Mouse (Mus musculus): ENCODE results near the gene Inava. TPM values are rescaled to one million over a fixed set of nuclear protein-coding genes. Genes with fewer than 3 reads are reported as not detected.

The Inava gene
- polyA plus RNA-seq, 2 experiments: 16.0 to 17.3 TPM

DNA sequence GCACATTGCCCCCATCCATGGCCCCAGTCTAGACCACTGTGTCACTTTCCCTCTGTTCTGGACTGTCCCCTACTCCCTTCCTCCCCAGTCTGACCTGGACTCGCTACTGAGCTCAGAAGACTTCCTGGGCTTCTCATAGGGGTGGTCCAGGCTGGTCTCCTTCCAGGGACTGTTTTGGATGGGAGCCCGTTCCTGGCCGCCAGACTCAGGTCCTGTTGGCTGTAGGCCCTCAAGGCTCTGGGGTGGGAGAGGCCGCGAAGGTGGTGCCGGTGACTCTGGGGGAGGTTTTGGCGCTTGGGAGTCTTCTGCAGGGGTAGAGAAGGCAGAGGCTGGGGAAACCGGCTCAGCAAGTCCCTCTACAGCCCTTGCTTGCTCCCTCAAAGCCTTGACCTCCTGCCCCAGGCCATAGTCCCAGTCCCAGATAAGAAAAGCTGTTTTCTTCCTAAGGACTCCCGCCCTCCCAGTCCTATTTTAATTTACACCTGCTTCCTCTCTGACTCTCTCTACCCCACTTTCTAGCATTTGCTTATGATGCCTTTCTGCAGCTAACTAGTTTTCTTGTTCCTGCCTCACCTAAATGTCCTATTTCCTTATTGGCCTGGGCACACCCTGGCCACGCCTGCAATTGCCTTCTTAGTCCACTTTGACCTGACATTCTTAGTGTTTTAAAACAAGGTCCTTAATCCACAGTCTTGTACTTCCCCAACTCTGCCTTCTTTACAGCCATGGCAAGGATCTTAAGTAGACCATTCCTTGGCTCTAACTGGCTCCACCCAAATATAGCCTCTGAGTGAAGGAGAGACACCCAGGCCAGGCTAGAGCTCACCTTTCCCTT, 13.8 kb downstream of the Inava start:
- H3K36me3 ChIP-seq (ENCODE audit: control insufficient read depth, insufficient read depth, low read length): peaks cover 73% of the 10 kb centered on the region

DNA sequence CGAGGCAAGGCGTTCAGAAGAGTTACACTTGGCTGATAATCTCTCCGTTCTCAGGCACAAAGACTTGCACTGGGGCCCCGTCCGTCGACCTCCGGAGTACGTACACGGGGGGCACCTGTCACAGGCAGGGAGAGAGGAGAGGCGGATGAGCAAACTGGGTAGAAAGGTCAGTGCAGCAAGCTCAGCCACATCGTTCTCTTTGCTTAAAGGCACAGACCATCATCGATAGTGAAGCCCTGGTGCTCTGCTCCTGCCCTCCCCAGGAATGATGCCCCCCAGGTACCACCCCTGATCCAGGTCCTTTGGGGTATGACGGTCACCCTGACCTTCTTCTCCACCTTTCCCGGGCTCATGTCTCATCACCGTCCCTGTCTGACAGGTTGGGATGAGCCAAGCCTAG, 19.8 kb downstream of the Inava start:
- DNase-seq (ENCODE audit: low spot score) (no peak), ATAC-seq (ENCODE audit: low FRiP score, low read depth) (no peak)
- H3K4me3 ChIP-seq (replicated peaks; ENCODE audit: low read length): no peak overlapping the region
- WGBS: 88% methylated on average over 15 of the region's 15 CpGs
- no peaks in the 10 kb centered on the region for H3K9me3 ChIP-seq (ENCODE audit: control insufficient read depth, low read length)
- H3K27ac ChIP-seq (replicated peaks; ENCODE audit: low read depth, low read length): no peak overlapping the region
- H3K27me3 ChIP-seq (ENCODE audit: control insufficient read depth, insufficient read depth, low read length): no peaks in the 10 kb centered on the region
- H3K4me2 ChIP-seq (replicated peaks; ENCODE audit: low read depth, low read length, severe bottlenecking): no peak overlapping the region
- no peak for TF ChIP-seq POLR2A (IDR thresholded peaks at IDR 0.05; ENCODE audit: borderline replicate concordance, extremely low read depth, insufficient read depth, insufficient read length)
- no peaks in the 10 kb centered on the region for H3K4me1 ChIP-seq (ENCODE audit: control insufficient read depth, insufficient read depth, low read length)
- peaks cover 48% of the 10 kb centered on the region for H3K36me3 ChIP-seq (ENCODE audit: control insufficient read depth, insufficient read depth, low read length)
- H3K9ac ChIP-seq (ENCODE audit: low read depth, low read length, severe bottlenecking): no peak overlapping the region

More for the DNA sequence above, 13.8 kb downstream of the Inava start:
- Histone ChIP-seq H3K9ac (ENCODE audit: low read depth, low read length, severe bottlenecking) (no peak overlapping the region), H3K27me3 (ENCODE audit: control insufficient read depth, insufficient read depth, low read length) (no peaks in the 10 kb centered on the region), H3K4me1 (ENCODE audit: control insufficient read depth, insufficient read depth, low read length) (no peaks in the 10 kb centered on the region), H3K9me3 (ENCODE audit: control insufficient read depth, low read length) (no peaks in the 10 kb centered on the region), H3K27ac (replicated peaks; ENCODE audit: low read depth, low read length) (no peak overlapping the region), H3K4me3 (replicated peaks; ENCODE audit: low read length) (no peak overlapping the region), H3K4me2 (replicated peaks; ENCODE audit: low read depth, low read length, severe bottlenecking) (no peak overlapping the region)
- DNase-seq (ENCODE audit: low spot score) (no peak), ATAC-seq (ENCODE audit: low FRiP score, low read depth) (no peak)
- 81% methylated on average over 9 of the region's 10 CpGs for WGBS
- TF ChIP-seq POLR2A (IDR thresholded peaks at IDR 0.05; ENCODE audit: borderline replicate concordance, extremely low read depth, insufficient read depth, insufficient read length): no peak

DNA sequence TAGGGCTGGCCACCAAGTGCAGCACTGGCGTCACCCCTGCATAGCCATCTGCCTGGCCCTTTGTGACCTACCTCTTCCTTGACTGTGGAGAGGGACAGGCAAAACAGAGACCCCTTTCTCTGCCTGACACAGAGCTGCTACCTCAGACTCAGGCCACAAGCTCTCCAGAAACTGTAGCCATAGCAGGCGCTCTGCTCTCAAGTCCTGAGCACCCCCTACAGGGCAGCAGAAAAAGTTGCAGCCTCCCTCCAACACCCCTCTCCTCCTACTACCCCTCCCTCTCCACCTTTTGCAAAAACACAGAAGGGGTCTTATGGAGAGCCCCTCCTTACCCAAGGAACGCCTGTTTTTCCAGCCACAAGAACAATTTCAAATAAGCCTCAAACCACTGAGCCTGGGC, 21.3 kb downstream of the Inava start, which contains the start of gene Mroh3:
TSS of gene Mroh3 (minus strand) at position 26 of the 400 bp plus-strand sequence.
- Histone ChIP-seq H3K9ac (ENCODE audit: low read depth, low read length, severe bottlenecking) (no peak within 1 kb of the TSS), H3K27me3 (ENCODE audit: control insufficient read depth, insufficient read depth, low read length) (no peaks in the 10 kb centered on the region), H3K4me1 (ENCODE audit: control insufficient read depth, insufficient read depth, low read length) (no peaks in the 10 kb centered on the region), H3K4me3 (replicated peaks; ENCODE audit: low read length) (no peak within 1 kb of the TSS), H3K36me3 (ENCODE audit: control insufficient read depth, insufficient read depth, low read length) (peaks cover 38% of the 10 kb centered on the region), H3K4me2 (replicated peaks; ENCODE audit: low read depth, low read length, severe bottlenecking) (no peak within 1 kb of the TSS), H3K27ac (replicated peaks; ENCODE audit: low read depth, low read length) (0 out of 2 replicates have a peak within 1 kb of the TSS, but pooled peaks have one; percentile 13), H3K9me3 (ENCODE audit: control insufficient read depth, low read length) (no peaks in the 10 kb centered on the region)
- DNase-seq (ENCODE audit: low spot score): peak; percentile 46
- WGBS: 35% methylated on average over 3 of the region's 3 CpGs
- ATAC-seq (ENCODE audit: low FRiP score, low read depth): peak; percentile 70
- no peak for TF ChIP-seq POLR2A (IDR thresholded peaks at IDR 0.05; ENCODE audit: borderline replicate concordance, extremely low read depth, insufficient read depth, insufficient read length)

- no peaks in the 10 kb centered on the region for H3K4me1 ChIP-seq (ENCODE audit: control insufficient read depth, insufficient read depth, low read length)
- H3K9me3 ChIP-seq (ENCODE audit: control insufficient read depth, low read length): no peaks in the 10 kb centered on the region
- no peak overlapping the region for H3K4me3 ChIP-seq (replicated peaks; ENCODE audit: low read length)
- DNase-seq (ENCODE audit: low spot score) (no peak), ATAC-seq (ENCODE audit: low FRiP score, low read depth) (no peak)
- no peaks in the 10 kb centered on the region for H3K27me3 ChIP-seq (ENCODE audit: control insufficient read depth, insufficient read depth, low read length)
- no peak overlapping the region for H3K27ac ChIP-seq (replicated peaks; ENCODE audit: low read depth, low read length)
- H3K4me2 ChIP-seq (replicated peaks; ENCODE audit: low read depth, low read length, severe bottlenecking): no peak overlapping the region
- 91% methylated on average over 5 of the region's 5 CpGs for WGBS
- H3K9ac ChIP-seq (ENCODE audit: low read depth, low read length, severe bottlenecking): no peak overlapping the region
- no peak for TF ChIP-seq POLR2A (IDR thresholded peaks at IDR 0.05; ENCODE audit: borderline replicate concordance, extremely low read depth, insufficient read depth, insufficient read length)
- no peaks in the 10 kb centered on the region for H3K36me3 ChIP-seq (ENCODE audit: control insufficient read depth, insufficient read depth, low read length)
These were observed 44.0 kb downstream of the Inava start for GRCm38 (mm10) chr1:136190033-136190432.

DNA sequence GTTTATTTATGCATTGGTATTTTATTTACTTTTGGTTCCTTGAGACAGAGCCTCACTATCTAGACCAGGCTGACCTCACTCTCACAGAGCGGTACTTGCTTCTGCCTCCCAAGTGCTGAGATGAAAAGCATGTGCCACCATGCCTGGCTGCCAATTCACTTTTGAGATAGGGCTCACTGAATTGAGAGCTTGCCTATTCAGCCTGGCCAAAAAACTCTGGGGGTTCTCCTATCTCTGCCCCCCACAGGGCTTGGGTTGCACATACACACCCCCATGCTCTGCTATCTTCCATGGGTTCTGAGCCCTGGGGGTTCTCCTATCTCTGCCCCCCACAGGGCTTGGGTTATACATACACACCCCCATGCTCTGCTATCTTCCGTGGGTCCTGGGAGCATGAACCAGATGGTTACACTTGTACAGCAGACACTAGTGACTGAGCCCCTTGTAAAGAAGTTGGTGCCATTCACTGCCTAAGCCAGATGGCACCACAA, 54.5 kb downstream of the Inava start:
- Histone ChIP-seq H3K4me3 (replicated peaks; ENCODE audit: low read length) (no peak overlapping the region), H3K4me1 (ENCODE audit: control insufficient read depth, insufficient read depth, low read length) (no peaks in the 10 kb centered on the region), H3K36me3 (ENCODE audit: control insufficient read depth, insufficient read depth, low read length) (peaks cover 10% of the 10 kb centered on the region; the same call in 1 of the 2 replicates), H3K9me3 (ENCODE audit: control insufficient read depth, low read length) (no peaks in the 10 kb centered on the region), H3K27me3 (ENCODE audit: control insufficient read depth, insufficient read depth, low read length) (no peaks in the 10 kb centered on the region), H3K4me2 (replicated peaks; ENCODE audit: low read depth, low read length, severe bottlenecking) (no peak overlapping the region), H3K9ac (ENCODE audit: low read depth, low read length, severe bottlenecking) (no peak overlapping the region), H3K27ac (replicated peaks; ENCODE audit: low read depth, low read length) (no peak overlapping the region)
- 79% methylated on average over 2 of the region's 2 CpGs for WGBS
- DNase-seq (ENCODE audit: low spot score) (no peak), ATAC-seq (ENCODE audit: low FRiP score, low read depth) (no peak)
- TF ChIP-seq POLR2A (IDR thresholded peaks at IDR 0.05; ENCODE audit: borderline replicate concordance, extremely low read depth, insufficient read depth, insufficient read length): no peak
